Mouse (Mus musculus): ENCODE results near the gene Rnf19b. TPM values are rescaled to one million over a fixed set of nuclear protein-coding genes. Genes with fewer than 3 reads are reported as not detected.

Rnf19b gene
- total RNA-seq, 1 experiment from 2014 or later, result 33.2 TPM

Other genes starting within 250 kb of the Rnf19b start
- gene Trim62, start 174.7 kb upstream of the Rnf19b start, total RNA-seq (2017), result 0.37 and 0.39 TPM in 2 replicates
- gene Azin2, start 95.8 kb upstream of the Rnf19b start, total RNA-seq (2017), result 1.1 and 1.6 TPM in 2 replicates
- gene Ak2, start 66.3 kb upstream of the Rnf19b start, total RNA-seq (2017), result 148 and 164 TPM in 2 replicates
- not detected in 2 replicates for gene Tmem54, start 47.3 kb downstream of the Rnf19b start, total RNA-seq (2017)
- gene Hpca, start 63.8 kb downstream of the Rnf19b start, total RNA-seq (2017), result 0.41 TPM in 1 of 2 replicates, not detected in the other
- not detected in 2 replicates for gene Fndc5, start 78.7 kb downstream of the Rnf19b start, total RNA-seq (2017)
- 15.3 and 22.3 TPM in 2 replicates for gene S100pbp, start 131.5 kb downstream of the Rnf19b start, total RNA-seq (2017)
- 50.9 and 62.3 TPM in 2 replicates for gene Yars, start 131.5 kb downstream of the Rnf19b start, total RNA-seq (2017)
- gene C77080, start 203.1 kb downstream of the Rnf19b start, total RNA-seq (2017), result 0.15 and 1.1 TPM in 2 replicates
- gene Sync, start 229.3 kb downstream of the Rnf19b start, total RNA-seq (2017), result not detected in 2 replicates

All from common myeloid progenitor, adult 5-6 weeks (primary cell).